Mouse (Mus musculus) midbrain, embryonic 10.5 days (tissue): ENCODE measurements around the gene Gfpt1. TPM values are rescaled to one million over a fixed set of nuclear protein-coding genes. Genes with fewer than 3 reads are reported as not detected.

Experiments
- DNase-seq: peaks from one replicate; pipeline ENCODE4 v3.0.0-alpha.2; 2017; ENCODE audit warnings: low spot score
- H3K27ac ChIP-seq: fragments of 300-500 bp; sonication (generic); replicated peaks from 2 replicates; pipeline ENCODE4 v1.5.1; 2016; ENCODE audit warnings: mild to moderate bottlenecking
- H3K27me3 ChIP-seq: fragments of 300-500 bp; sonication (generic); 2 replicates; pipeline ENCODE4 v1.6.1; 2016; ENCODE audit warnings: low read depth, mild to moderate bottlenecking; ENCODE audit not compliant: poor library complexity, severe bottlenecking
- H3K36me3 ChIP-seq: fragments of 300-500 bp; sonication (generic); 2 replicates; pipeline ENCODE4 v1.6.1; 2016; ENCODE audit warnings: mild to moderate bottlenecking, moderate library complexity
- H3K4me1 ChIP-seq: fragments of 300-500 bp; sonication (generic); 2 replicates; pipeline ENCODE4 v1.6.1; 2016
- H3K4me3 ChIP-seq: fragments of 300-500 bp; sonication (generic); 2 replicates; pipeline ENCODE4 v1.5.1; 2016; ENCODE audit warnings: mild to moderate bottlenecking, moderate library complexity
- H3K9me3 ChIP-seq: fragments of 300-500 bp; sonication (generic); replicated peaks from 2 replicates; pipeline ENCODE4 v1.6.1; 2016; ENCODE audit warnings: mild to moderate bottlenecking
- WGBS: fragments of 180-500 bp; shearing (Covaris S2); methylation state at CpG from one replicate; pipeline ENCODE4 v1.1.7; 2016; 5-methylcytosine and 5-hydroxymethylcytosine counted together
- polyA plus RNA-seq: library from polyadenylated mRNA; unstranded; fragments of >200 nt; fragmentation: Nextera tagmentation; extraction: Ambion mirVana; gene quantifications from 2 replicates; pipeline ENCODE4 v1.2.1, GENCODE M21; 2016

Gene Gfpt1
- polyA plus RNA-seq, result 11.5 and 13.3 TPM in 2 replicates

DNA sequence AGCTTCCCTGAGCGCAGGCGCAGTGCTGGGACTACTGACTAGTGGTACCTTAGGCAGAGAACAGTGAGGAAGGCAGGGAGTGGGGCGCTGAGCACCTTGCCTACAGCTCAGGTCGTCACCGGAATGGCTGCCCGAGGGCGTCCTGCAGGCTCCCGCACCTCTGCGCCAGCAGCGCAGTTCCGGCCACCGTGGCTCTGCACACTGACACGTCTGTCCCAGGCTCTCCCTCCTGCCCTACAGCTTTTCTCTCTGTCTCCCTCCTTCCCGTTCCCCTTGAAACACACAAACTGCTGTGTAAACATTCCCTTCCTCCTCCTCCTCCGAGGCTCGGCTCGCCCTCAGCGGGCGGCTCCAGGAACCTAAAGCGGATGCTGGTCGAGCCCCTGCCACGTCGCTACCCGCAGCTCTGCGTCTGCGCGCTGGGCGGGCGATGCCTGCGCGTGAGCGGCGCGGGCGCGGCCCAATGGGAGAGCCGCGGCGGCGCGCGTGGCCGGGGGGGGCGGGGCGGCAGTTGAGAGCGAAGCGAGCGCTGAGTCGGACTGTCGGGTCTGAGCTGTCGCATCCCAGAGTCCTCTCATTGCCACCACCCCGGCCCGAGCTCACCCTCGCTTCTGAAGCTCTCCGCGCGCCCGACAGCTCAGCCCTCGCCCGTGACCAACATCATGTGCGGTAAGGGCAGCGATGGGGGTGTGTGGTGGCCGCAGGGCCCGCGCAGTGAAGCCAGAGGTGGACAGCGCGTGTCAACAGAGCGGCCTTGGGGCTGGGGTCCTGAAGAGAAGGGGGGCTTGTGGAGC is at the start of gene Gfpt1:
Gene Gfpt1, plus strand, starts transcription at position 510 of the 794 bp plus-strand sequence.
- peak; percentile 92 for DNase-seq
- no peaks in the 10 kb centered on the region for H3K36me3 ChIP-seq
- H3K27me3 ChIP-seq, result no peaks in the 10 kb centered on the region
- H3K9me3 ChIP-seq, result no peaks in the 10 kb centered on the region
- peak within 1 kb of the TSS; percentile 95 for H3K4me3 ChIP-seq
- peaks cover 15% of the 10 kb centered on the region for H3K4me1 ChIP-seq
- under 1% methylated on average over 67 of the region's 68 CpGs for WGBS
- H3K27ac ChIP-seq, result peak within 1 kb of the TSS; percentile 91

- no peaks in the 10 kb centered on the region for H3K9me3 ChIP-seq
- no peaks in the 10 kb centered on the region for H3K27me3 ChIP-seq
- H3K27ac ChIP-seq, result no peak overlapping the region
- no peak overlapping the region for H3K4me3 ChIP-seq
- H3K4me1 ChIP-seq, result no peaks in the 10 kb centered on the region
- no peak for DNase-seq
- peaks cover 44% of the 10 kb centered on the region for H3K36me3 ChIP-seq
- 89% methylated on average over 4 of the region's 4 CpGs for WGBS
Observed at GRCm38 (mm10) chr6:86994254-86994653, 48.4 kb upstream of the Gfpt1 start.

- Histone ChIP-seq H3K4me3 (no peak overlapping the region), H3K27ac (no peak overlapping the region), H3K9me3 (no peaks in the 10 kb centered on the region), H3K4me1 (no peaks in the 10 kb centered on the region), H3K27me3 (no peaks in the 10 kb centered on the region), H3K36me3 (peaks cover 42% of the 10 kb centered on the region)
- WGBS, result 87% methylated on average over 5 of the region's 5 CpGs
- no peak for DNase-seq
Observed at GRCm38 (mm10) chr6:86996629-86997307, 45.9 kb upstream of the Gfpt1 start.

GRCm38 (mm10) chr6:86997360-86997759 is 45.3 kb upstream of the Gfpt1 start:
- no peaks in the 10 kb centered on the region for H3K4me1 ChIP-seq
- H3K36me3 ChIP-seq, result peaks cover 42% of the 10 kb centered on the region
- H3K4me3 ChIP-seq, result no peak overlapping the region
- H3K27me3 ChIP-seq, result no peaks in the 10 kb centered on the region
- no peaks in the 10 kb centered on the region for H3K9me3 ChIP-seq
- no peak overlapping the region for H3K27ac ChIP-seq
- 94% methylated on average over 6 of the region's 6 CpGs for WGBS
- DNase-seq, result no peak

GRCm38 (mm10) chr6:87001995-87002394 is 40.7 kb upstream of the Gfpt1 start:
- peaks cover 22% of the 10 kb centered on the region for H3K36me3 ChIP-seq
- no peaks in the 10 kb centered on the region for H3K27me3 ChIP-seq
- WGBS, result 94% methylated on average over 6 of the region's 6 CpGs
- no peak overlapping the region for H3K27ac ChIP-seq
- DNase-seq, result no peak
- H3K9me3 ChIP-seq, result no peaks in the 10 kb centered on the region
- no peak overlapping the region for H3K4me3 ChIP-seq
- H3K4me1 ChIP-seq, result no peaks in the 10 kb centered on the region

GRCm38 (mm10) chr6:87002521-87003055 is 40.1 kb upstream of the Gfpt1 start:
- H3K4me3 ChIP-seq, result no peak overlapping the region
- H3K9me3 ChIP-seq, result no peaks in the 10 kb centered on the region
- no peaks in the 10 kb centered on the region for H3K27me3 ChIP-seq
- no peak overlapping the region for H3K27ac ChIP-seq
- peak; percentile 78 for DNase-seq
- H3K4me1 ChIP-seq, result no peaks in the 10 kb centered on the region
- peaks cover 16% of the 10 kb centered on the region for H3K36me3 ChIP-seq
- 55% methylated on average over 8 of the region's 8 CpGs for WGBS

DNA sequence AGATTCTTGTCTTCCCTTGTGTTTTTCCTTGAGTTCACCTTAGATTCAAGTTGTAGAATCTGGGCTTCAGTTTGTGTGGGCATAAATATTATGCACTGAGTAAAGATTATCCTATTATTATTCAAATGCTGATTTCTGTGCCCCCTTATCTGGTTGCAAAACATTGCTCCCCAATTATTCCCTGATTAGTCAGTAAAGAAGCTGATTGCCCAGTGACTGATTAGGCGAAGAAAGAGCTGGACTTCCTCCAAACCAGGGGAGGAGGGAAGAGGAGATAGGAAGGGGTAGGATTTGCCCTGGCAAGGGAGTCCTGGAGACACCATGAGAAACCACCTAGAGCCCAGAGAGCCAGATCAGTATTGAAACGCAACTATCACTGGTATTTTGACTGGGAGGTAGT is 38.5 kb upstream of the Gfpt1 start:
- H3K9me3 ChIP-seq, result no peaks in the 10 kb centered on the region
- 83% methylated on average over 2 of the region's 2 CpGs for WGBS
- no peaks in the 10 kb centered on the region for H3K27me3 ChIP-seq
- no peak overlapping the region for H3K27ac ChIP-seq
- H3K4me1 ChIP-seq, result peaks cover under 1% of the 10 kb centered on the region
- 0 out of 2 replicates have a peak, but pooled peaks cover 3% of the 10 kb centered on the region for H3K36me3 ChIP-seq
- DNase-seq, result no peak
- H3K4me3 ChIP-seq, result no peak overlapping the region

- no peak for DNase-seq
- H3K27ac ChIP-seq, result no peak overlapping the region
- H3K27me3 ChIP-seq, result no peaks in the 10 kb centered on the region
- H3K9me3 ChIP-seq, result no peaks in the 10 kb centered on the region
- peaks cover 10% of the 10 kb centered on the region for H3K4me1 ChIP-seq
- no peaks in the 10 kb centered on the region for H3K36me3 ChIP-seq
- H3K4me3 ChIP-seq, result no peak overlapping the region
Observed at GRCm38 (mm10) chr6:87005577-87005976, 37.1 kb upstream of the Gfpt1 start.

DNA sequence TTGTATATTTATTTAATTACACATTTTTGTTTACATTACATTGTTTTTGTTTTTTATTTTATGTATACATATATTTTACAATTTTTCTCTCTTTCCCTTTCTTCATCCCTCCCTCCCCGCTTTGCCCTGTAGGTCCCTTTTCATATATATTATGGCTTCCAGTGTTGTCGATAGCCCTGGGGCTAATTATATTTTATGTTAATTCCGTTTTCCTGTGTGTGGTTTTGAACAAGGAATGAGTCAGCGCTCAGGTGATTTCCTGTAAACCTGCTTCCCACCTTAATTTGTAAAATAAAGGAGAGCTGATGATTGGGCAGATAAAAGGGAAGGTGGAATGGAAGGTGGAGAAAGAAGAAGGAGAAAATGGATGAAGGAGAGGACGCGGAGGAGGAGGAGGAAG is 33.8 kb upstream of the Gfpt1 start, which contains the start of gene Nfu1:
Gene Nfu1, plus strand, starts transcription at position 350 of the 400 bp plus-strand sequence.
- 76% methylated on average over 6 of the region's 6 CpGs for WGBS
- H3K27me3 ChIP-seq, result no peaks in the 10 kb centered on the region
- H3K9me3 ChIP-seq, result no peaks in the 10 kb centered on the region
- H3K4me1 ChIP-seq, result peaks cover 17% of the 10 kb centered on the region
- H3K27ac ChIP-seq, result peak within 1 kb of the TSS; percentile 95
- peak within 1 kb of the TSS; percentile 92 for H3K4me3 ChIP-seq
- DNase-seq, result no peak
- H3K36me3 ChIP-seq, result peaks cover 7% of the 10 kb centered on the region

GRCm38 (mm10) chr6:87009692-87010328 is 32.8 kb upstream of the Gfpt1 start:
- H3K4me3 ChIP-seq, result peak overlapping the region; percentile 92

GRCm38 (mm10) chr6:87016916-87017315 is 25.7 kb upstream of the Gfpt1 start:
- DNase-seq, result peak; percentile 37
- H3K27me3 ChIP-seq, result no peaks in the 10 kb centered on the region
- H3K4me1 ChIP-seq, result no peaks in the 10 kb centered on the region
- H3K4me3 ChIP-seq, result no peak overlapping the region
- WGBS, result 63% methylated on average over 4 of the region's 4 CpGs
- peaks cover 72% of the 10 kb centered on the region for H3K36me3 ChIP-seq
- peaks cover 6% of the 10 kb centered on the region for H3K9me3 ChIP-seq
- H3K27ac ChIP-seq, result no peak overlapping the region

More at GRCm38 (mm10) chr6:87009692-87010328, 32.8 kb upstream of the Gfpt1 start:
- Histone ChIP-seq H3K9me3 (no peaks in the 10 kb centered on the region), H3K27me3 (no peaks in the 10 kb centered on the region), H3K27ac (peak overlapping the region; percentile 95), H3K36me3 (peaks cover 14% of the 10 kb centered on the region), H3K4me1 (peaks cover 17% of the 10 kb centered on the region)
- 0% methylated on average over 36 of the region's 36 CpGs for WGBS
- peak; percentile 93 for DNase-seq

- no peak for DNase-seq
- 90% methylated on average over 8 of the region's 8 CpGs for WGBS
- H3K36me3 ChIP-seq, result peaks cover 81% of the 10 kb centered on the region
Observed at GRCm38 (mm10) chr6:87018874-87019273, 23.8 kb upstream of the Gfpt1 start.

More at GRCm38 (mm10) chr6:87018874-87019273, 23.8 kb upstream of the Gfpt1 start:
- H3K4me3 ChIP-seq, result no peak overlapping the region
- H3K4me1 ChIP-seq, result no peaks in the 10 kb centered on the region
- no peak overlapping the region for H3K27ac ChIP-seq
- no peaks in the 10 kb centered on the region for H3K27me3 ChIP-seq
- peaks cover 6% of the 10 kb centered on the region for H3K9me3 ChIP-seq
